Mouse (Mus musculus) heart, adult 8-10 months (tissue): ENCODE data around the gene Tex44. TPM values are rescaled to one million over a fixed set of nuclear protein-coding genes. Genes with fewer than 3 reads are reported as not detected.

Experiments
- DNase-seq: peaks from one replicate; pipeline ENCODE4 v3.0.0; 2022; ENCODE audit warnings: low spot score
- total RNA-seq, 4 experiments: library from RNA; stranded (reverse); gene quantifications; 2 replicates each; pipeline ENCODE4 v1.2.4; 2022

Gene Tex44
- not detected for total RNA-seq

GRCm38 (mm10) chr1:86426128-86426527 lies at the start of gene Tex44, which contains the start of gene Nmur1:
TSS of gene Tex44 (plus strand) at chr1:86426329.
TSS of gene Nmur1 (minus strand) at chr1:86426228.
- DNase-seq: no peak

DNA sequence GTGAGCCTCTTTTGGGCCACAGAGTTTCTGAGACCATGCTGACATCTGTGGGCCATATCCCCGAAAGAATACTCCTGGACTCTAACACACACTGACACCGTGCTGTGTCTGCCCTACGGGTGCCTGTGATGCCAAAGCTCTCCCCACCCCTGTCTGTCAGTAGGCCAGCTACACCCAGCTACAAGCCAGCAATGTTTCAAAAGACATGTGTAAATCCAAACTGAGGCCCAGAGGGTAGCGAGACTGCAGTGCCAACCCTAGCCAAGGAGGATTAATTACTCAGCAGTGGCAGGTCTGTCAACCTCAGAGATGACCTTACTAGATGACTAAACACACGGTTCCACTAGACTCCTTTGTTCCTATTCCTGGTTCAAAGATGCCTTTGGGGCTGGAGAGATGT lies 49.8 kb upstream of the Tex44 start:
- DNase-seq: no peak

DNA sequence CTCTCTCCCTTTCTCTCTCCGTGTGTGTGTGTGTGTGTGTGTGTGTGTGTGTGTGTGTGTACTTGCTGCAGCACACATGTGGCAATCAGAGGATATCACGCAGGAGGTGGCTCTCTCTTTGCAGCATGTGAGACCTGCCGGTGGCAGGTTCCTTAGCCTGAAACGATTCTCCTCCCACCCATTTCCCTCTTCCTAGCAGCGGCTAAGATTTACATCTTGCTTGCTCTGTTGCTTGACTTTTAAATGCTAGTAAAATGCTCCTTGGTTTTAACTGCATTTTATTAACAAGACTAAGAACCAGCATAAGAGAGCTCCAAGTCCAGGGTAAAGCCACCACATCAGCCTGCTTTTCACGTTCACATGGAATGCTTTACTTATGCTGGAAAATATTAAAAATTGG lies 47.5 kb upstream of the Tex44 start:
- DNase-seq: no peak

DNA sequence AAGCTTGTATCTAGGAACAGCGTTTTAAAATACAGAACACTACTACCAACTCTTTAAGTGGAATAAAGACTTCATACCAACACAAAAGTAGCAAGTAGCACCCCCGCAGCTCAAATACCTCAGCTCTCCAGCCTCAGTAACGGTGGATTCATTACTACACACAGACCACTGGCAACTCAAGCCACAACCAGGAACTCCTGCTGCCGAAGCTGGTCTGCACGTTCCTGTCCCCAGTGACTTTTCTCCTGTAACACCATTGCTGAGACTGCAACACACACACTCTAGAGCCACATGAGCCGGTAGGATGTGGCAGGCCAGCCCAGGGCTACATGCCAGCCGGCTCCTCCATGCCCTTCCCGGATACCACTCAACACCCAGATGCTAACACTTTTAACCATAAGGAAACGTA lies 47.0 kb upstream of the Tex44 start:
- no peak for DNase-seq

- no peak for DNase-seq
Observed at GRCm38 (mm10) chr1:86381027-86381426, 45.1 kb upstream of the Tex44 start.

GRCm38 (mm10) chr1:86389230-86389629 lies 36.9 kb upstream of the Tex44 start:
- DNase-seq: peak; percentile 62

DNA sequence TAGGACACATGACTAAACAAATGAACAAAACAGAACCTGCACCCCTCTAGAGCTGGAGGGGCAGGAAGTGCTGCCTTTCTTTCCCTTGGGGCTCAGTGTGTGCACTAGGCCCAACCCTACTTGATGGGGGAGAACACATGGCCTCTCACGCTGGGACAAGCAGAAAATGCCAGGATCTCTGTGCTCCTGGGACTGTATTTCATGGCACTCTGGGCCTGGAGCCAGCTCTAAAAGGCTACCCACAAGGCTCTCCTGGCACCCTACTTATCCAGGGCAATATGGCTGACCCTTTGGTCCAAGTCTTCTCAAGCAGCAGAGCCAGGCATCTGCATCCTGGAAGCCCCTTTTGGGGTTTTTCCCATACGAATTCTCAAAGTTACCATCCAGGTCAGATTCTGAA lies 34.7 kb upstream of the Tex44 start:
- no peak for DNase-seq

DNA sequence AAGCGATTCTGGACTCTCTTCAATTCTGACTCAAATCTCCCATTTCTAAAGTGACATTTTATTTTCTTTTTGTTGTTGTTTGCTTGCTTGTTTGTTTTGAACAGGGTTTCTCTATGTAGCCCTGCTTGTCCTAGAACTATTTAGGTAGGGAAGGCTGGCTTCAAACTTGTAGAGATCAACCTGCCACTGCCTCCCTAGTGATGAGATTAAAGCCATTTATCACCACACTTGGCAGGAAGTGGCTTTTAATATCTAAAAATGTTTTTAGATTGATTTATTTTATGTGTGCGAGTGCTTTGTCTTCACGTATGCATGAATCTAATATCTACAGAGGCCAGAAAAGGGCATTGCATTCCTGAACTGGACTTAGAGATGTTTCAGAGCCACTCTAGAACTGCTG lies 32.9 kb upstream of the Tex44 start:
- DNase-seq: no peak

- DNase-seq: no peak
Observed at GRCm38 (mm10) chr1:86394246-86394645, 31.9 kb upstream of the Tex44 start.

DNA sequence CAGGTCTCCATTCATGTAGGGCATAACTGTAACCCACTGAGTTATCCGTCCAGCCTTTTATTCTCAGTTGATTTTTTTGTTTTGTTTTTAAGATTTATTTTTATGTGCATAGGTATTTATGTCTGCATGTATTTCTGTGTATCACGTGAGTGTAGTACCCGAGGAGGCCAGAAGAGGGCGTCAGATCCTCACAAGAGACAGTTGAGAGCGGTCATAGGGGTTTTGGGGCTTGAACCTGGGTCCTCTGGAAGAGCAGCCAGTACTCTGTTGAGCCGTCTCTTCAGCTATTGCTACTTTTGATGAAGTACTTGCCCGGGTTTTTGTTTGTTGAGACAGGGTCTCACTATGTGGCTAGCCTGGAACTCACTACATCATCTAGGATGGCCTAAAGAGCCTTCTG lies 30.2 kb upstream of the Tex44 start:
- DNase-seq: no peak

DNA sequence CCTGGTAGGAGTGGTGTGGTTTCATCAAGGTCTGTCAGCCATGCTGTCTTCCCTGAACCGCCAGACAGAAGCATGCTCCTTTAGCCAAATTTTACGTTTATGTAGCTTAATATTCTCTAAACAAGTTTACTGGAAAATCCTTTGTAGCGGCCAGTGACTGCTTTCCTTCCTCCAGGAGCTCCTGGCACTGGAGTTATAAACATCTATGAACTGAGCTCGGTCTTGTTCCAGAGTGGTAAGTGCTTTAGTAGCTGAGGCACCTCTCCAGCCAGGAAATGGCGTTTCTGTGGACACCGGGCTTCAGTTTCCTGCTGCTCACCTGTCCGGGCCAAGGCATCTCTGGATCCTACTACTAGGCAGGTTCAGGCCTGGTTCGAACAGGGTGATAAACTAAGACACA lies 28.5 kb upstream of the Tex44 start:
- DNase-seq: no peak

GRCm38 (mm10) chr1:86398222-86398621 lies 27.9 kb upstream of the Tex44 start:
- DNase-seq: no peak

DNA sequence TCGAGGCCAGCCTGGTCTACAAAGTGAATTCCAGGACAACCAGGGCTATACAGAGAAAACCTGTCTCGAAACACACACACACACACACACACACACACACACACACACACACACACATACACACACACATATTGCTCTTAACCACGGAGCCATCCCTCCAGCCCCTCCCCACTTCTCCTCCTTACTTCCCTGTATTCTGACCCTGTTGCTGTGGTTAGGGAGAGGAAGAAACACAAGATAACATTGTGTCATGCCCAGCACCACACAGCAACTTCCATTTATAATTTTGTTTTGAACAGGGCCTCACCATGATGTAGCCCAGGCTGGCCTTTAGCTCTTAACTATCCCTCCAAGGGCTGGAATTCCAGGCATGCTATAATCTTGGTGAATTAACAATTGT lies 26.8 kb upstream of the Tex44 start:
- no peak for DNase-seq

DNA sequence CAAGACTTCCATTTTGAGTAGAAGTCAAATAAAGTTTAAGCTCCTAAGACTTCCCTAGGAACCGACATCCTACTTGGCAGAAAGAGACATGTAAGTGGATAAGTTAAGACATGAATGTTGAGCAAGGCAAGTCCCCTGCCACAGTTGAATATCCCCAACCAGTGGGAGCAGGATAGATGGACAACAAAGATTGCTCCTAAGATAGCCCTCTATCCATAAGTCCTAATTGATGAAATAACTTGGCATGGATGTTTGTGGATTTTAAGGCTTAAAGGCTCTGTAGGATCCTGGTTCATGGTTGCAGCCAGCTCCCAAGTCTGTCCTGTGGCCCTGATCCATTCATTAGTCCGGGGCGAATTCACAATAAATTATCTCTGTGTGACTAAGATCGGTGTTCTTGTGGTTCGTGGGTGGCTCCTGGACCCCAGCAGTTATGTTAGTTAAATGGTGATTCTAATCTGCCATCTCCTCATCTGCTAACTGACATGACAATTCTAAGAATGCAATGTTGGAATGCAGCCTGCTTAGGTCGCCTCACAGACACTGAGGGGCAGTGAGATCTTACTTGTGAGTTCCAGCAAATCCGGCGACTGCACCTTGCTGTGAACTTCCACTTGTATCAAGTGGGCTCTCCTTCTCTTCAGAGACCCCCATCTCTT lies 25.9 kb upstream of the Tex44 start:
- DNase-seq: no peak

DNA sequence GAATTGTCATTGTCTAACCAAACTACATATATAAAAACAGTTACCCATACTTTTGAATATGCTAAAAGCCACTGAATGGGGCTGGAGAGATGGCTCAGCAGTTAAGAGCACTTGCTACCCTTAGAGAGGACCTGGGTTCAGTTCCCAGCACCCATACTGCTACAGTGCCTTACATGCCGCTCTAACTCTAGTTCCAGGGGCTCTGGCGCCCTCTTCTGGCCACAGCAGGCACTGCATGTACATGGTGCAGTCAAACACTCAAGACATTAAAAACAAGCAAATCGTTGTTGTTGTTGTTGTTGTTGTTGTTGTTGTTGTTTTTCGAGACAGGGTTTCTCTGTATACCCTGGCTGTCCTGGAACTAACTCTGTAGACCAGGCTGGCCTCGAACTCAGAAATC lies 21.3 kb upstream of the Tex44 start:
- DNase-seq: no peak

GRCm38 (mm10) chr1:86406313-86406712 lies 19.8 kb upstream of the Tex44 start:
- DNase-seq: peak; percentile 19

DNA sequence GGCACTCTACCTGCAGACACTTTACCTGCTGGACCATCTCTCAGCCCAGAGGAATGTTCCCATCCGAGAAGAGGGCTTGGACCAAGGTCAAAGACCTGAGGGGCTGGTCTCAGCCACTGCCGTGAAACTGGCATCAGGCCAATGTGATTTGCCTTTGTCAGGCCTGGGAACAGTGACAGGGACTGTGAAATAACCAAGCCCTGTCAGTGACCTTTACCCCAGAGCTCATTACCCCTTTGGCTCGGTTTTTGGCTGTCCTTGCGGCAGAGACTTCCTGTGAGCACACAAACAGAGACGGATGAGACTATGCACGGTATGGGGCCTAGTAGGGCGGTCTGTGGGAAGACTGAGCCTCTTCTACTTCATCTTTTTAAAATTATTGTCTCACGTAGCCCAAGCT lies 19.2 kb upstream of the Tex44 start:
- DNase-seq: peak; percentile 21

- DNase-seq: no peak
Observed at GRCm38 (mm10) chr1:86408515-86408914, 17.6 kb upstream of the Tex44 start.

GRCm38 (mm10) chr1:86409476-86409875 lies 16.7 kb upstream of the Tex44 start:
- no peak for DNase-seq

DNA sequence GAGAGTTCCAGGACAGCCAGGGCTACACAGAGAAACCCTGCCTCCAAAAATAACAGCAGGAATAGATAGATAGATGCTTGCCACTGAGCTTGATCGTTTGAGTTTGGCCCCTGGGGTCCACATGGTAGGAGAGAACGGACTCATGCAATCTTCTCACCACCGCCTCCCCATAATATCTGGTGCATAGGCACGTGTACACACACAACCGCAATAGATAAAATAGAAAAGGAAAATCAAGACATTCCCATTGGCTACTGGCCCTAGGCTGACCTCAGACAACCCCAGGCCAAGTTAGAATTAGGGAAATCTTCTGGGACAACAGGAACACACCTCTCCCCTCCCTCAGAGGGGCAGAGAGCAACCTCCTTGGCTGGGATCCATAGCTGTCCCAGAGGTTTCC lies 11.4 kb upstream of the Tex44 start:
- DNase-seq: no peak

- no peak for DNase-seq
Observed at GRCm38 (mm10) chr1:86415144-86415543, 11.0 kb upstream of the Tex44 start.

GRCm38 (mm10) chr1:86415612-86416184 lies 10.4 kb upstream of the Tex44 start:
- DNase-seq: no peak

DNA sequence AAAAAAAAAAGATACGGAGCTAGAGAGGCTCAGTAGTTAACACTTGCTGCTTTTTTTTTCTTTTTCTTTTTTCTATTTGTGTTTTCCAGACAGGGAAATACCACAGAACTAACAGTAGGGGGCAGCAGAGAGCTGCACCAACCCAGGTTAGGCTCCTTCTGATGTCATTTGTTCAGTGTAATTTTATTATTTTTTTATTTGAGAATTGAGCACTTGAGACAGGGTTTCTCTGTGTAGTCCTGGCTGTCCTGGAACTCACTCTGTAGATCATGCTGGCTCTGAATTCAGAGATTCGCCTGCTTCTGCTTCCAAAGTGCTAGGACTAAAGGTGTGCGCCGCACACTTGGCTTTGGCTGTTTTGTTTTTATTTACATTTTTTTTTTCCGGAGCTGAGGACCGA lies 9.8 kb upstream of the Tex44 start:
- DNase-seq: no peak

GRCm38 (mm10) chr1:86421007-86421406 lies 5.1 kb upstream of the Tex44 start:
- DNase-seq: no peak
